Mouse (Mus musculus) cerebellum, adult 9-11 months (tissue): ENCODE measurements around the gene Cdh18.
"Not testable (repeated sequence)": the region's sequence is repeated elsewhere in the genome, so short reads cannot be mapped to it uniquely, and the experiment has no call there.

Experiments used
- DNase-seq: peaks from one replicate; pipeline ENCODE4 v3.0.0; 2022

Gene Cdh18

DNA sequence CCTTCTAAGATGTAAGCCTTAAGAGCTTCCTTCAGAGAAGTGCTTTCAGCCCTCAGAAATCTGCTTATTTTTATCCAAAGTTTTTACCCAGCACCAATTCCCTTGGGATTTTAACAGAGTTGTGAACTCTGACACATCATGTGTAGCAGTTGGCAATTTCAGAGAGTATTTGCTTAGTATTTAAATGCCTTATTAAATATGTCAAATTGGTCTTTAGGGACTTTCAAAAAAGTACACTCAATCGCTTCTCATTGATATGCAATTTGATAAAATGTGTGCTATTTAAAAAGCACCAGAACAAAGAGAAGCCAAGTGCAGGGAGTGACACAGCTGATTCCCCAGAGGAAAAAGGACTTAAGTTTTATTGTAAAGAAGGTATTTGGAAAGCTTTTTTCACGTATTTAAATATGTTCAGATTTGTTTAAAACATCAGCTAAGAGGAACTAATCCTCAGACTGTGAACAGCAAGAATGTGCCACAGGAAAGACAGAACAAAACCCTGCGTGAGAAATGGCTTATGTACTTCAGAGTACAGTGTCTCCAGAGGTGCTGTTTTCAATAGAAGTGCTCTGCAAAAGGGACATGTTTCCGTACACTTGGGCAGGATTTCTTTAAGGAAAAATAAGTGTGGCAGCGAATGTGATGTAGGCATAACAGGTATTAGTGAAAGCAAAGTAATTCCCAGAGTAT, 709.1 kb downstream of the Cdh18 start:
- no peak for DNase-seq

- DNase-seq, result no peak
Observed at GRCm38 (mm10) chr15:23278421-23278820, 729.6 kb downstream of the Cdh18 start.

- no peak for DNase-seq
Observed at GRCm38 (mm10) chr15:23305018-23305417, 756.2 kb downstream of the Cdh18 start.

GRCm38 (mm10) chr15:23316766-23317165, 767.9 kb downstream of the Cdh18 start:
- peak; percentile 74 for DNase-seq

- DNase-seq, result no peak
Observed at GRCm38 (mm10) chr15:23317409-23317808, 768.6 kb downstream of the Cdh18 start.

DNA sequence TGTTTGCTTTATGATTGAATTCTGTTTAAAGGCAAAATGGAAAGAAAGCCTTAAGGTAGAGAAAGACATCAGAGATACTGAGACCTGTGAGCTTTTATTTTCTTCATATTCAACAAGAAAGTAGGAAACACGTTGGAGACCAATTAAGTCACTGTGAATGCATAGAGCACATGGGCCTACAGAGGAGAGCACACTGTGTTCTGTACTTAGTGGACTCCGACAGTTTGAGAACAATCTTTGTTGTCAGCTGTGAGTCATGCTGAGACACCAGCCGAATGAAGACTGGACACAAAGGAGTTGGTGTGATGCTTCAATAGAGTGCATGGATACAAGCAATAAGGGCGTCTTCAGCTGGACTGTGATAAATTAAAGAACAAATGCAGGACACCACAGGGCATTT, 791.5 kb downstream of the Cdh18 start:
- not testable (repeated sequence) for DNase-seq

- DNase-seq, result peak; percentile 41
Observed at GRCm38 (mm10) chr15:23351078-23351477, 802.3 kb downstream of the Cdh18 start.

- DNase-seq, result no peak
Observed at GRCm38 (mm10) chr15:23366325-23366724, 817.5 kb downstream of the Cdh18 start.

DNA sequence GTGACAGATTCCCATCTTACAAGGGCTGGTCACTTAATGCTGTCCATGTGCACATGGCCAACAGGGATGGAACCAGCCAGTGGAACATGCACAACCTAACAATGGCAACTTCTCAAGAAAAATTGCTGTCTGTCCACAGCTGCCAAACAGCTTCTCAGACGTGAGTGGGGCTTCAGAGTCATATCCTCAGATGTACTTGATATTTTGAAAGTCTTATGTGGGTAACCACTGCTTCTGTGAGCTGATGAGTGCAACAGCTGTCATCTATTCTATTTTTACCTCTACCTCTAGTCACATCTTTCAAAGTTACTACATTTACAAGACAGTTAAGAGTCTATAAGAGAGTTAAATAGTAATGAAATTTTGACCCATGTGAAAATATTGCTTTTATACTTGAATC, 818.9 kb downstream of the Cdh18 start:
- DNase-seq, result no peak

DNA sequence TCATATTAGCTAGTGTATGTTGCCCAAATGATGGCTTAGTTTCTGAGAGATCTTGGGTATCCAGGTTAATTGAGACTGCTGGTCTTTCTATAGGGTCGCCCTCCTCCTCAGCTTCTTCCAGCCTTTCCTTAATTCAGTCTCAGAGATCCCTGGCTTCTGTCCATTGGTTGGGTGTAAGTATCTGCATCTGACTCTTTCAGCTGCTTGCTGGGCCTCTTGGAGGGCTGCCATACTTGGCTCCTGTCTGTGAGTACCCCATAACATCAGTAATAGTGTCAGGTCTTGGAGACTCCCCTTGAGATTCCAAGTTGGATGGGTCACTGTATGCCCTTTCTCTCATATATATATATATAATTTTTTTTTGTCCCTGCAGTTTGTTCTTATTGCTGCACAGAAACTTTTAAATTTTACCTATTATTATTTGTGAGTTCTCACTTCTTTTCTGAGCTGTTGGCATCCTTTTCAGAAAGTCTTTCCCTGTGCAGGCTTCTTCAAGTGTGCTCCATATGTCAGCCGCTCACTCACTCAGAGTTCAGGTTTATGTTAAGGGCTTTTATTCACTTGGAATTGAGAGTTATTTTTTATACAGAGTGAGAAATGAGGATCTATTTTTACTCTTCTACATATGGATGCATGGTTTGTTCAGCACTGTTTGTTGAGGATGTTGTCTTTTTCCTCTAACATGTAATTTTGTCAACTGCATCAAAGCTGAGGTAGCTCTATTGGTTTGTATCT, 829.4 kb downstream of the Cdh18 start:
- no peak for DNase-seq

DNA sequence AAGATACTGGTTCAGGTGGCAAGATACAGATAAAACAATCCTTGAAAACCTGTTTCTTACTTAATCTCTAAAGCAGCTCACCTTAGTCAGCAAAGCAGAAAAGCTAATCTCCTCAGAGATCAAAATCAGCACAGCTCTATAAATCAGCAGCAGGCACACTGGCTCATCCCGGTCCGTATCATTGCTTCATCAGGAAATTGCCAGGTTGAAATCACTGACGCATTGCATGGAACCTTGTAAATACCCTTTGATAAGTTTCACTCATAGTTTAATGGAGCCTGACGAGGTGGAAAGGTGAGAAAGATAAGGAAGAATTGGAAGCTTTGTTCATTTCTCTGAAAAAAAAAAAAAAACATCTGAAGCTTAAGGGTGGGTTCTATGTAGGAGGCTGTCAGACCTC, 837.0 kb downstream of the Cdh18 start:
- no peak for DNase-seq

DNA sequence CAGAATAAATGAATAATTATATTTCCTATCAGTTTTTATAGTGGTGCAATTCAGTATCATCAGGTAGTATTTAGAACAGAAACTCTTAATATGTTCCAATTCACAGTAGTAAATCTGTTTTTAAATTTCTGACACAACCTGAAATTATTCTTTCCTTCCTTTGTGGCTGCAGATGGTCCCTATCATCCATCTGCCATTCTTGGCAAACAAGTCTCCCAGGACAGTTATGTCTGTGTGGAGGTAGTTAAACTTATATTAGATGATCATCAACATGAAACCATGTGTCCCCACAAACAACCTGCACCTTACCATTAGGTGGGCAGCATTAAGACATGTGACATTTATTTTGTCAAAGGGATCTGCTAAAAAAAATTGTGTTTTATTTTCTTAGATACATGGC, 847.8 kb downstream of the Cdh18 start:
- DNase-seq, result peak; percentile 91

- no peak for DNase-seq
Observed at GRCm38 (mm10) chr15:23403792-23404191, 855.0 kb downstream of the Cdh18 start.

- DNase-seq, result no peak
Observed at GRCm38 (mm10) chr15:23408256-23408655, 859.4 kb downstream of the Cdh18 start.

GRCm38 (mm10) chr15:23416450-23417080, 867.7 kb downstream of the Cdh18 start:
- DNase-seq, result no peak

GRCm38 (mm10) chr15:23418158-23418557, 869.3 kb downstream of the Cdh18 start:
- DNase-seq, result no peak

GRCm38 (mm10) chr15:23420010-23420409, 871.2 kb downstream of the Cdh18 start:
- peak; percentile 88 for DNase-seq

- no peak for DNase-seq
Observed at GRCm38 (mm10) chr15:23430021-23430420, 881.2 kb downstream of the Cdh18 start.

DNA sequence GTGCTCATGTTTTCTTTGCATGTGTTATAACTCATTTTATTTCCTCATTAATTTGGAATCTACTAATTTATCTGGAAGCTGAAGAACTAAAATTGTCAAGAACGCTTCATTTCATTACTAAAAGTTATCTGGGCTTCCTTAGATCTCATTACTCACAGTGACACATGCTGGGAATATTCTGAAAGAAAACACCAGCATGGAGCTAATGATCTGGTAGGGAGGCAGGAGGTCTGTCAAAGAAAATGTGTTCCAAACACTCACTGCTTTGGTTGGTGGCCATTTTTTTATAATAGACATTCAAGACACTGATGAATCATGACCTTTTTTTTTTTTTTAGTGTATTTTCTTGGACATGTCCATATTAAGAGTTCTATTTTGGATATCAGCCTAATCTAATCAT, 899.7 kb downstream of the Cdh18 start:
- no peak for DNase-seq

- DNase-seq, result peak; percentile 67
Observed at GRCm38 (mm10) chr15:23452098-23452625, 903.3 kb downstream of the Cdh18 start.

DNA sequence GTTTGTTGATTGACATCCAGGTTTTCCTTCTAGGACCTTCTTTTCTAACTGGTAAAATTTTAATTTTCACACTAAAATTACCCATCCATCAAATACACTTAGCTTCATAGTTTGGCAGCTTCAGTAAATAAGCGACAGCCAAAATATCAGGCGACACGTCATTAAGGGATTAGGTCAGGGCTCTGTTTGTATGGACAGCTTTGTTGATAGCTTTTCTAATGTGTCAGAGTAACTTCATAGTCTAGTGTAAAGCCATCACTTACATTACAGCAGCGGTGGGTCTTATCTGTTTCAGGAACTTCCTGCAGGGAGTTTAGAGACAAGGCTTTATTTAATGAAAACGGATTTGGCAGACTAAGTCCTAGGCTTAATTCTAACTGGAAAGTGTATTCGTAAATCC, 904.5 kb downstream of the Cdh18 start:
- no peak for DNase-seq

DNA sequence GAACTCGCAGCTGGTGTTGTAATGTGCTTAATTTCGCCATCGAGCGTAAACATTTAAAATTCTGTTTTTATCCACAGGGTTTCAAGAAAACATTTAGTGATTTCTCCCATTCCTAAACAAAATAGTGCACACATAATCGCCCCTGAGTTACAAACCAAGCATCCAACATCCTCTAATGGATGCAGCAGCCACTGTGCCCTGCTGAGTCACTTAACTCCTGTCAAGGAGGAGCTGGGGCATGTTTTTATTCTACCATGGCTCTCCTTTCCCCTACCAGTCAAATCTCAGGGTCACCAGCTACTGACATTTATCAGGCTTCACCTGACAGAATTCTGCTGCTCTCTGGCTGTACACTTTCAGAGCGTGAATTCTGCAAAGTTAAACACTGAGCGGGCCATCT, 906.5 kb downstream of the Cdh18 start:
- peak; percentile 31 for DNase-seq

- DNase-seq, result peak; percentile 95
Observed at GRCm38 (mm10) chr15:23457401-23457800, 908.6 kb downstream of the Cdh18 start.
